Mouse (Mus musculus): ENCODE measurements around the gene Dnajc6.

DNA sequence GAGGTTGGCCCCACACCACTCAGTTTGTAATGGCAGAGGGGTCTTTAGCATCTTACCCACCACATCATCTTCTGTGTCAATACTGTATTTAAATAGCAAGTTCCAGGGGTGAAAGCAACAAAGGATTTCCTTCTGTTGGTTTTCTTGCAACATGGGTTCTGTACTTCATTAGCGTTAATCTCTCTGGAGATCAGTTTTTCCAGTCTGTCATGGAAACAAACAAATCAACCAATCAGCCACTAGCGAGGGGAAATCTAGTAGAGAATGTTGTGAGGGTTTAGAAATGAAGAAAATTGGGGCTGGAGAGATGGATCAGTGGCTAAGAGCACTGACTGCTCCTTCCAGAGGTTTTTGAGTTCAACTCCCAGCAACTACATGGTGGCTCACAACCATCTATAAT is 9.5 kb downstream of the Dnajc6 start:
- no peak for TF ChIP-seq POLR2A (IDR thresholded peaks at IDR 0.05; ENCODE audit: control insufficient read depth, low read depth, low read length)
- no peak for TF ChIP-seq CTCF (IDR thresholded peaks at IDR 0.05; ENCODE audit: control insufficient read depth, insufficient read depth, insufficient replicate concordance, low read depth, low read length)

All from testis, adult 2 months (tissue).